Mouse (Mus musculus): Measurements from ENCODE around the gene Tfam.

Tfam gene

GRCm38 (mm10) chr10:71238240-71238554, at the start of gene Tfam:
Gene Tfam (minus strand): TSS chr10:71238280.
- 2% methylated on average over 7 of the region's 7 CpGs for WGBS

GRCm38 (mm10) chr10:71285126-71285580, 47.1 kb upstream of the Tfam start, which contains the start of gene Ube2d1:
Gene Ube2d1 (minus strand): TSS chr10:71285262.
- under 1% methylated on average over 50 of the region's 50 CpGs for WGBS

DNA sequence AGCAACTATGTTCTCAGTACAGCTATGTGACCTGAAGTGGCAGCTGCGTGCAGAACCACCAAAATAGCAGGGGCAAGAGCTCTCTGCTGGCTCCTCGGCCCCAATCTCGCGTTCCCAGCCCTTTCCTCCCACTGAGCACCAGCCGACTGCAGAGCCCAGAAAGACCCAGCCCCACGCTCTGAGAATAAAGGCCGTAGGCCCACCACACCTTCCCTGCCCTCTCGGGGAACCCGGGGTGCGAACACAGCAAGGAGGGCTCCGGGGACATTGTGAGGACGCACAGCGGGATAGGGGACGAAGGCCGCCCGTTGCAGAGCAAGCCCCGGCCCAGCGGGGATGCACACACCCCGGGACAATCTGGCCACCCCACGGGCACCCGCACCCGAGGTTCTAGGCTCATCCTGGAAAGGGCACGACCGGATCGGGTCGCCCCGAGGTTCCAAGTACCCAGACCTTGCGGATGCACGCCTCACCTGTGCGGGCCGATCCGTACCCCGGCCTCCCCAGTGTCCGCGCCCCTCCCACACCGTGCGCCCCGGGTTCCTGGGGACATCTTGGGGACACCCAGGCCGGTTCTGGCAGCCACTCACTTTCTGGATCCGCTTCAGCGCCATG, 46.5 kb upstream of the Tfam start:
- WGBS = 1% methylated on average over 41 of the region's 41 CpGs

DNA sequence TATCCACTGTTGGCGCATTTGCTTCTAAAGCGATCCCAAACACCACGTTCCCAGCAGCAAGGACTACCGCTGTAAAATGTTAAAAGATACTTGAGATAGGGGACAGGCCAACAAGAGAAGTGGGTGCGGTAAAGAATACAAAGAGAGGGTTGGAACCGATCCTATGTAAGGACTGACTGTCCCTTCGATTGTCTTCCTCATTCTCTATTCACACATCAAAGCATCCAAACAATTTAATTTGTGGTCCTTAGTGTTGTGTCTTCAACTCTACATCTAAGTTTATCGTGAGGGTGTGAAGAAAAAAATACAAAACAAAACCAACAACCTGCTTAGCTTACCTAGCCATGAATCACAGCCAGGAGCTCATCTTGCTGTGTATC, 46.0 kb upstream of the Tfam start:
- WGBS = 11% methylated on average over 8 of the region's 8 CpGs

- WGBS = 37% methylated on average over 9 of the region's 9 CpGs
Measured at GRCm38 (mm10) chr10:71273008-71273739, 35.1 kb upstream of the Tfam start.

DNA sequence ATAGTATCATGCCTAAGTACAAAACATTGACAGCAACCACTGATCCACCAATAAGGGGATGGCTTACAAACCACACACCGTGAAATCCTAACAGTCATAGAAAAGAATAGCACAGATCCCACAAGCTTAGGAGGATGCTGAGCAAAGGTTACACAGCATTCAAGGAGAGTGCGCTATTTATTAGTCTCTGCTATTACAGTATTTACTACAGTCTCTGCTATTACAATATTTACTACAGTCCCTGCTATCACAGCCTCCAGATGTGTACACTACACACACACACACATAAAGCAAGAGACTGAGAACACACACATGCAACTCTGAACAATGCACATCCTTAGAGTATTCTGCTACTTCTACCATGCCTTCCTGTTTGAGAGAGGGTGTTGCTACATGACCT, 29.9 kb upstream of the Tfam start:
- WGBS = 71% methylated on average over 2 of the region's 2 CpGs

DNA sequence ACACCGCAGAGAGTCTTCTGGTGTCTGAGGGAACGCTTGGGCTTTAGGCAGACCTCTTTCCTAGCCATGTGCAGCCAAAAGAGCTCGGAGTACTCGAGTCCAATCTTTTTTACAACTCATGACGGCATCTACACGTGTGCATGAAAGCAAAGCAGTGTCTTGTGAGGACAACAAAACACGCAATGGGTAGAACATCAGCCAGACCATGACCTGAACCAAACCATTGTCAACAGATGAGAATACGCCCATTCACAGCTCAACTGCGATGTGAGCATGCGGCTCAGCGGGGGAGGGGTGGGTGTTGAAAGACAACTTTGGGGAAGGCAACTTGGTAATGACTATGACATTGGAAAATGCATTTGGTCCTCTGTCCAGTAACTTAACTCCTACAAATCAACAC, 29.4 kb upstream of the Tfam start:
- WGBS = 58% methylated on average over 11 of the region's 11 CpGs

DNA sequence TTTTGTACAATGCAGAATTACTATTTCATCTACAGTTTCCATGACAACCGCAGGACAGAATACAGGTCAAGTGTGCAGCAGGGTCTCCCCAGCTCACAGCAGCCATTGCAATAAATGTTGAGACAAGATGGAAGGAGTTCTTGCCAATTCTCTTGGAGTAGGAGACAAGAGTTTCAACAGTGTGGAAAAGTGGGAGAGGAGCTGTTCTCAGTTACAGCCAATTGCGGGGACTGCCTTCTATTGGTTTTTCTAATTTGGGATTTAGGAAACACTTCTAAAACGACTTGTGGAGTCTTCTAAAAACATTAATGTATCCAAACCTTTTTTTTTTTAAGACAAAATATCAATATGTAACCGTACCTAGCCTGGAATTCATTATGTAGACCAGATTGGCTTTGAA, 27.0 kb upstream of the Tfam start:
- WGBS = 52% methylated on average over 4 of the region's 4 CpGs

- WGBS = 78% methylated on average over 8 of the region's 8 CpGs
Measured at GRCm38 (mm10) chr10:71261637-71262036, 23.6 kb upstream of the Tfam start.

DNA sequence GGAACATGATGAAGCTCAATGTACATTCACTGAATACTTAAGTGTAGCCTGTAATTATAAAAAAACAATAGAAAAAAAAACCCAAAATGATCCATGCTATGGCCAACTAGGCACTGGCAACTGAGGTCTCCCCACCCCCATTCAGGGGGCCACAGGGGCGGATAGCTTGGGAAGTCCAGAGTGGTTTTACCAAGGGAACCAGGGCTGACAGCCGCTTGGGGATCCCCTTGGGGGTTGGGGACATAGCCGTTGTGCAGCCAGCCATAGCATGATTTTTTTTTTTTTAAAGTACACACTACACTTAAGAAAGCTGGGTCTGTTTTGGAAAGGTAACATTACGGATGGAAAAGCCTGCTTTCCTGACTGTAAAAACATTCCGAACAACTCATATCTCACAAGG, 20.9 kb upstream of the Tfam start:
- WGBS = 80% methylated on average over 5 of the region's 5 CpGs

DNA sequence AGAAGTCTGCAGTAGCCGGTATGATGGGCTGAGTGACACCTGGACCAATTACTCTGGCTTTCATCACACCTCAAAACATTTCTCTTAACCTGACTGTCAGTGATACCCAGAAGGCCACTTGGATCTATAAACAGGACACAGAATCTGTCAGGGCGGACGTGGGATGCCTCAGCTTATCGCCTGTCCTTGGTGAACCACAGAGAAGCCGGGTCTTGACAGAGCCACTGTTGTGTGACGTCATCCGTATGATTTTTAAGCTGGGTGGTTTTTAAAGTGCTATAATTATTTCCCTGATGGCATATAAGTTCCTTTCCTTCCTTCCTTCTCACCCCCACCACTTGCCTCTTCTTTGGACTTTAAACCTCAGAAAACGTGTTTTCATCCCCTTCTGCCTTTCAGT, 20.4 kb upstream of the Tfam start:
- WGBS = 78% methylated on average over 8 of the region's 8 CpGs

- 63% methylated on average over 4 of the region's 4 CpGs for WGBS
Measured at GRCm38 (mm10) chr10:71253147-71253546, 15.1 kb upstream of the Tfam start.

DNA sequence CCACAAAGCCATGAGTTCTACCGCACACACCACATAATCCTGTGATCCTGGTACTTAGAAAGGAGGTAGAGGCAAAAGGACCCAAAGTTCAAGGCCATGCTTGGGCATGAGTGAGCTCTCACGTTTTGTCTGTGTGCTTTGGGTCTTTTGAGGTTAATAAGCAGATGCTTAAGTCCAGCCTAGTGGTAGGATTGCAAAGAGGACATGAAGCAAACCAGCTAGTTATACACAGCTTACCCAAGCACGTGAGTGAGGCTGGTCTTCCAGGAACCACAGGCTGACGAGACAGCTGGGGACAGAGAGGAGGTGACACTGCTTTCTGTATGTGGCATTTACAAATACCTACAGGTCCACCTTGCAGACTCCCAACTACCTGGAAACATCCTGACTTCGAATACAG, 14.3 kb upstream of the Tfam start:
- 78% methylated on average over 5 of the region's 5 CpGs for WGBS

DNA sequence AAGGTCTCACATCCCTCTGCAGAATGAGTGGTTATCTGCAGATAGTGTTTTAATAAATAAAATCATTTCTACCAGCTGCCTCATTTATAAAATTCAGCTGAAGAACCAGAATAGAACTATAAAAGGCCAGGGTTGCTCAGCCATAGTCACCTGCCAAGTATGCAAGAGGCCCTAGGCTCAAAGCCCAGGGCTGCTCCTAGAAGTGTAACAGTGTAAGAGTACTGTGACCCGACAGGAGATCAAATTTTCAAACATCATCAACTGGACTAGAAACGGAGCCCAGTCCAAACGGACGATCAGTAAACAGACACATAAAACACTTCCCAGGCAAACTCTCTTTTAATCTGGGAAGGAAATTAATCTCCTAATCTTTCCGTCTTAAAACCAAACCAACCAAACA, 13.8 kb upstream of the Tfam start:
- 83% methylated on average over 5 of the region's 5 CpGs for WGBS

- 90% methylated on average over 5 of the region's 5 CpGs for WGBS
Measured at GRCm38 (mm10) chr10:71251256-71251655, 13.2 kb upstream of the Tfam start.

DNA sequence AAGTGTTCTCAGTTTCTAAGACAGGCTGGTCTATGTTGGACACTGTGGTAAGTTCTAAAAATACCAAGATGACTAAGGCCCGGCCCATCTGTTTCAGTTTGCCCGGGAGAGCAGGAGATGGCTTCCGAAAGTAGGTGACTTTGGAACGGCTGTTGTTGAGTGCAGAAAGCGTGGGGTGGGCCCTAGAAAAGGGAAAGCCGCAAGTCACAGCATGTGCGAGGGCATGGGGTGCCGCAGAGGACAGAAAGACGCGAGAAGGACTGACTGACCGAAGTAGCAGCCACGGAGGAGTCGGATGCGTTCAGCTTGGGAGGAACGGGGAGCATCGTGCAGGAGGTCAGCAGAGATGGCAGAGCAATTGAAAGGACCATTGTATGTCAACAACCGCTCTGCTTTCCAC, 12.4 kb upstream of the Tfam start:
- WGBS = 34% methylated on average over 17 of the region's 17 CpGs

DNA sequence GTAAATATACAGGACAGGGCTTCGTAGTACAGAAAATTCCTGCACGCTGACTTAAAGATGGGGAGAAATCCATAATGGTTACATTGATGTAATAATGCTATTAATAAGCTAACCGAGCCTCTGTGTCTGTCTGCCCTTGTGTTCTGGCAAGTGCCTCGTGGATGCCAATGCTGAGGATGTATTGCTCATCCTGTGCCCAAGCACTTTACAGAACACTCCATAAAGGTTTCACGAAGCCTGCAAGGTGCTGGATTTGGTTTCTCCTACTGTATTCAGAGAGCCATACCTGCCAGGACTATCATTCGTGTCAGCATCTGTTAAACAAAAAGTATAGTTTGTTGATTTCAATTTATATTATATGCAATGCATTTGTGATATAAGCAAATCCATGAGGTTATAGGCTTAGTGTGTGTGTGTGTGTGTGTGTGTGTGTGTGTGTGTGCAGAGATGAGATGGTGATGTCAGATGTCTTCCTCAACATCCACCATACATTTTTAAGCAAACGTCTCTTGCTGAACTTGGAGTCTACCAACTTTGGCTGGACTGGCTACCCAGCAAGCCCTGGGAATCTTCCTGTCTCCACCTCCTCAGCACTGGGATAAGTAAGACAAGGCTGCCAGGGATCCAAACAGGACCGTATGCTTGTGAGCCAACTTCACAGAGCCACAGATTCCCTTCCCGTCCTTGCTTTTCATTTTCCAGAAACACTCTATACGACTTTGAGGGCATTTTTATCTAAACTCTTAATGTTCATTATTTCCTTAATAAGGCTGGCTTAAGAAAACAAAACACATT, 11.2 kb upstream of the Tfam start:
- 46% methylated on average over 10 of the region's 10 CpGs for WGBS

DNA sequence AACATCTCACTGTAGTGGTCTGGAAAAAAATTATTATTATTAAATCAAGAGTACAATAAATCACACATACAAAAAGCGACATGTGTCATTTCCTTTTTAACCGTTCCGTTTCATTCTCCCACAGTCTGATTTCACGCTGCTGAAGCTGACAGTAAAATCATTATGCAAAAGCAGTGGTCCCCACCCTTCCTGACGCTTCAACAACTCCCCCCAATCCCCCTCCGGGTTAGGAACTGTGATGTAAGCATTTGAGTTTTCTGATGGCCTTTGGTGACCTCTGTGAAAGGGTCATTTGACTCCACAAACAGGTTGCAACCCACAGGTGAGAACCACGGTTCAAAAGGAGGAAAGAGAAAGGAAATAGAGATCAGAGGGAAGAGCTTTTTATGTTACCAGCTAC, 8.9 kb upstream of the Tfam start:
- WGBS = 70% methylated on average over 7 of the region's 7 CpGs

DNA sequence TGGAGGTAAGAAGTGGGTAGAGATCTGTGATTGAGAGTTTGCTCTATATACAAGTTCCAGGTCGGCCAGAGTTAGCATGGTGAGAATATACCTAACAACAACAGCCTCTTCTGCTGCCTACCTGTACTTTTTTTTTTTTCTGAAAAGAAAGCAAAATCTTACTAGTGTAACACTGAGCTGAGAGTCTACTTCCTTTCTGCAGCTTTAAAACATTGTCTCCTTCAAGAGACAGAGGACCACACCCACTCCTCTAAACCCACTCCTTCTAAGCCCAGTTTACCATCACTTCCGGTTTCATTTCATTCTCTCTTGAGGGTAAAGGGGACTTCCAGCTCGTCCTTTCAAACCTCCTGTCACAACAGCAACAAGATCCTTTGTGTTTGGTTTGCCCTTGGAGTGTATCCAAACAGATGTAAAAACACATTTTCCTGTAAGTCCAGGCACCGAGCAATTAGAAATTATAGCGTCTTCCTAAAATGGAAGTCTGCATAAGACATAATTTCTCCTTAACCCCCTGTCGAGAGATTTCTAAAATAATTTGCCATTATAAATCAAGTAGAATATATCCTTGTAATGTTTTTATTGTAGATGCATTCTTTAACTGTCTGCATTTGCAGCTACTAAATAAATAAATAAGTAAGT, 1.5 kb upstream of the Tfam start:
- 42% methylated on average over 6 of the region's 6 CpGs for WGBS

GRCm38 (mm10) chr10:71237516-71238239, 402 bp downstream of the Tfam start:
- WGBS = under 1% methylated on average over 68 of the region's 68 CpGs

- 96% methylated on average over 8 of the region's 8 CpGs for whole genome bisulfite sequencing
Measured at GRCm38 (mm10) chr10:71234071-71234470, 4.0 kb downstream of the Tfam start.

DNA sequence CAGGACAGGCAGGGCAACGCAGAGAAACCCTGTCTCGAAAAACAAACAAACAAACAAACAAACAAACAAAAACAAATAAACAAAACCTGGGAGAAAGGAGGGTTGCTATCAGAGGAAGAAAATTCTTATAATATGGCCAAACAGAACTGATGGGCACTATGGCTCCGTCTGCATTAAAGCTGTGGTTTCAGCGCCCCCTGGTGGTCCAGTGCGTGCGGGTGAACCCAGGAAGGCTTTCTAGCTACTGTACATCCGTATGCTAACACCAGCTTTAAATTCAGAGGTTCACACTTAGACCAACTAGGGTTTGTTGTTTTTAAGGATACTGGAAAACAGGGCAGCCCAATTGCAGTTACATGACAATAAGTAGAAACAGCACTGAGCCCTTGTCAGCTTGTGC, 12.2 kb downstream of the Tfam start:
- 30% methylated on average over 7 of the region's 7 CpGs for WGBS
